Mouse (Mus musculus): ENCODE results near the gene Ints3. TPM values are rescaled to one million over a fixed set of nuclear protein-coding genes. Genes with fewer than 3 reads are reported as not detected.
"Not testable (repeated sequence)": the region's sequence is repeated elsewhere in the genome, so short reads cannot be mapped to it uniquely, and the experiment has no call there.

Ints3 gene
- total RNA-seq, 2 experiments from 2014 or later: 26.4 to 27.2 TPM

DNA sequence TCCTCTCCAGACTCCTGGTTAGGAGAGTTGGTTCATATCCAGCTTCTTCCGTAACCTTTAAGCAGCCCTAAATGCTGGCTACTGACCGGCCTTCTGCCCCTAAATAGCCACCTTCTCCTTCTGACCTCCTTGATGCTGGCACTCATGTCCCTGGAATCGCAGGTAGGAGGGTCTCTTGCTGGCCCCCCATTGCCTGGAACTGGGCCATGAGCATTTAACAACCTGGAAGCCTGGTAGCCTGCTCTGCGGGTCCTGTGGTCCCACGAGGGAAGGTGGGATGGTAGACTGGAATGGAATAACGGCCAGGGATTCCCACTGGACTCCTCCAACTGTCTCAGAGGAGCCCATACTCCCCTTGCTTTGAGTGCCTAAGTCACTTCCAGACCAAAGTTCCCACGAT is 61.6 kb downstream of the Ints3 start:
- intact Hi-C loops (cut with DNase I): loop anchor here (2.0 to 5.0 kb wide), 3 partner anchors 21 to 107 kb away; partner anchors contain the start of genes Dennd4b and Gatad2b
- no peak for DNase-seq

DNA sequence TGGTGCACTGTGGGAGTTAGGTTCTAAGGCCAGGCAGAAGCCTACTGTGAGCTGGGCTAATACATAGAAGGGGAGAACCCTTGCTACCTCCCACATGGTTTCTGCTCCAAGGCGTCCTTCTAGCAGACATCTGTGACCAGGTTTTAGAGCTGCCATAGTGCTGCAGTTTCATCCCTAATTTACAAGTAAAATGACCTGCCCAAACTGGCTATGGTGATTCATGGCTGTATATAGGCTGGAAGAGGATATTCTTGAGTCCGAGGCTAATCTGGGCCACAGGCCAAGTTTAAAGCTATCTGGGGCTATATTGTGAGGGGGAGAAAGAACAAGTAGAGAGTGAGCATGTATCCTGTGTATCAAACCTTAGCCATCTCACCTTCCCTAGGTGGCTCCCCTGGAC is 64.4 kb downstream of the Ints3 start:
- intact Hi-C loops (cut with DNase I): no loop called here

DNA sequence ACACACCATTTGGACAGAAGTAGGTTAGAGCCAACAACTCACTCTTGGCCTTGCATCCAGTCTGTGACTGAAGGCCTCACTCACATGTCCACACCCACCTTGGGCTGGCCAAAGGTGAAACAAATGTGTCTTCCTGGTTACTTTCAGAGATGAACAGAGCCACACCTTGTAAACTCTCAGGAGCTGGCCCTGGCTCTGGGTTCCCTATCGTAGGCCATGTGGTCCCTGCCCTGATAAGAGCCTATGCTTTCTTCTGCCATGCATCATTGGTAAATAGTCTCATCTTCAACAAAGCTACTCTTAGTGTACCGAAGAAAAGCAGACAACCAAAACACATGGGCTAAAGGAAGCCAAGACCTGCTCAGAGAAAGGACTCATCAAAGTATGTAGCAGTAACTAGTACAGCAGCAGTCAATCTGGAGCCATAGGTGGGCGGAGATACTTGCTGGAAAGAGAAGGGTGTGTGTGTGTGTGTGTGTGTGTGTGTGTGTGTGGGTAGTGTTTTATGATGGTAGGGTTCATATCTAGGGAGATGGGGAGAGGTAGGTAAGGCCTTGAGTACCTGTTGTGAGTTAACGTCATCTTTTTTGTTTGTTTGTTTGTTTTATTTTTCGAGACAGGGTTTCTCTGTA is 66.3 kb downstream of the Ints3 start:
- intact Hi-C loops (cut with DNase I): no loop called here

More for the DNA sequence above, 64.4 kb downstream of the Ints3 start:
- no peak for DNase-seq

DNA sequence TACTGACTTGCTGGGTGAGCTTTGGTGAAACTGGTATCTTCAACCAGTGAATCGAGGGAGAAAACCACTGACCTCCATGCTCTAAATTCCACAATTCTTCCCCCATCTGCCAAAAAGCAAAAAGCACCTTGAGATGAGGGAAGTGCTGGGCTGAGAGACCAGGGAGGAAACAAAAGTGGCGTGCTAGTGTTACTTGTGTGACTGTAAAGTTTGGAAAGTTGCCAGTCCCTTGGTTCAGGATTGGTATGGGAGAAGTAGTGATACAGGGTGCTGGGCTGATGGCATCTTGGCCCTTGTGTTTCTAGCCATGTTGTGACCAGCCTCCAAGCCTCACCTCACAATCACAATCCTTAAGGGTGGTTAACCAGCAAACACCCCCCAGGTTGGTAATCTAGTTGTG is 71.1 kb downstream of the Ints3 start:
- intact Hi-C loops (cut with DNase I): no loop called here

More for the DNA sequence above, 66.3 kb downstream of the Ints3 start:
- no peak for DNase-seq

DNA sequence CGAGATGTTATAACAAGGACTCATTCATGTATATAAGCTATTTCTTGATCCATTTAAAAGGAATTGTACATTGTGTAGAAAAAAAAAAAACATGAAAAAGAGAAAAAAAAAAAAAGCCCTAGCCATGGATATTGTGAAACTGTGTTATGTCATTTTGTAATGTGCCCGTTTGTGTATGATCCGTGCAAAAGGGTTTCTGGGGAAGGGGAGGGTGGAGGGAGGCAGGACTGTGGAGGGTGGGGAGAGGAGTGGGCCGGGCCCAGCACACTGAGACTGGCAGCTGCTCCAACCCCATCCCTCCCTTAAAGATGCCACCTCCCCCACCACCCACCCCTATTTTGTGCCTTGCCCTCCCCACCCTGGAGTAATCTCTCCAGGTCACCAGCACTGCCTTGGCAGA is 71.9 kb downstream of the Ints3 start:
- DNase-seq: no peak
- intact Hi-C loops (cut with DNase I): no loop called here

More for the DNA sequence above, 71.1 kb downstream of the Ints3 start:
- DNase-seq: no peak

DNA sequence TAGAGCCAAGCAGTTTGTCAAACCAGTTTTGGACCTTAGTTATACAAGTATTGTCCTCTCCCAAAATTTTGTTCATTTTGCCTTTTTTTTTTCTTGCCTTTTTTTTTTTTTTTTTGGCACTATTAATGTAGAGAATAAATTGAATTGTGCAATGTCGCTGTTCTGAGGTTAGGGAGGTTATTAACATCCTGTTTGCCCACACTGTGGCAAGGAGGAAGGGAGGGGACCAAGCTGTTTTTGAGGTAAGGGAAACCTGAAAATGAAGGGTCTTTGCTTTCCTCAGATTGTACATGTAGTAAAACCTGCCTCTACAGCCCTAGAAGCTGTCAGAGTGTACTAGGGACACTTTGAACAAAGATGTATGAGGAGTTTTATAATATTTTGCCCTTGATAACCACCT is 74.2 kb downstream of the Ints3 start:
- intact Hi-C loops (cut with DNase I): no loop called here
- DNase-seq: no peak

DNA sequence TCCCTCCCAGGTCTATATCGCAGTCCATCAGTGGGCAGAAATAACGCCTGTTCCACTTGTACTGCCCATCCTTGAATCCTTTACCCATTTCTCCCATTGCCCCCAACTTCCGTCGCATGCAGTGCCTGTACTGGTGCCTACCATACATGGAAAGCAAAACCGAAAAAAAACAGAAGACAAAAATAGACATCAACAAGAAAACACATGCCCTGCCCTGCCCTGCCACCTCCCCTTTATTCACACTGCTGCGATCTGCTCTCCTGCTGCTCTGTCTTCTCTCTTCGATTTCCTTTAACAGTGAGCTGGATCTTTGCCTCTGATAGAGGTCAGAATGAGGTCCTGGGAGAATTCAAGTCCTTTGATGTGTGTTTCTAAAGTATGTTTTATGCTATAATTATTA is 75.5 kb downstream of the Ints3 start:
- DNase-seq: no peak
- intact Hi-C loops (cut with DNase I): no loop called here

DNA sequence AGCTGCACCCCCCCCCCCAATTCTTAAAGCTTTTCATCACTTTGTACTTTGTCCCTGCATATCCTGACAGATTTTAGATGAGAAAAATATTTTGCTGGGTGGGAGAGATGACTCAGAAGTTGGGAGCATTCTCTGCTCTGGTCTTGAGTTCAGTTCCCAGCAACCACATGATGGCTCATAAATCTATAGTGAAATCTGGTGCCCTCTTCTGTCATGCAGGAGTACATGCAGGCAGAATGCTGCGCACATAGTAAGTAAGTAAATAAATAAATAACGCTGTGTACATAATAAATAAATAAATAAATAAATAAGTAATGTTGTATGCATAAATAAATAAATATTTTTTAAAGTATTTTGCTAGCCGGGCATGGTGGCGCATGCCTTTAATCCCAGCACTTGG is 85.6 kb downstream of the Ints3 start:
- intact Hi-C loops (cut with DNase I): no loop called here
- no peak for DNase-seq

DNA sequence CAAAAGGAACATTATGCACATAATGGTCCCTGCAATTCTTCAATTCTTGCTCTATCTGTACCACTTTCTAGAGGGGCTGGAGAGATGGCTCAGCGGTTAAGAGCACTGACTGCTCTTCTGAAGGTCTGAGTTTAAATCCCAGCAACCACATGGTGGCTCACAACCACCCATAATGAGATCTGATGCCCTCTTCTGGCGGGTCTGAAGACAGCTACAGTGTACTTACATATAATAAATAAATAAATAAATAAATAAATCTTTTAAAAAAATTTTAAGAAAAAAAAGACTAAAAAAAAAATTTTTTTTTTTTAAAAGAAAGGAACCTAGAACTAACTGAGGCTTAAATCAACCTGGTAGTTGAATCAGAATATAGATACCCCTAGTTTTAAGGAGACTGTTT is 90.6 kb downstream of the Ints3 start:
- DNase-seq; intact Hi-C loops (cut with DNase I): not testable (repeated sequence)

Other genes starting within 250 kb of the Ints3 start
- gene Rps27, start 220.0 kb downstream of the Ints3 start, total RNA-seq (2021): 100 to 1,000 TPM; 868 to 969 TPM
- gene Rab13, start 219.9 kb downstream of the Ints3 start, total RNA-seq (2021): 10 to 100 TPM in 1 of 2 experiments, 1 to 10 TPM in 1; 6.7 to 10.9 TPM
- gene Jtb, start 202.0 kb downstream of the Ints3 start, total RNA-seq (2021): 10 to 100 TPM; 44.9 to 48.9 TPM
- not detected for gene Creb3l4, start 190.1 kb downstream of the Ints3 start, total RNA-seq (2021)
- gene Slc39a1, start 185.4 kb downstream of the Ints3 start, total RNA-seq (2021): 10 to 100 TPM; 94.0 to 95.4 TPM
- gene Crtc2, start 179.5 kb downstream of the Ints3 start, total RNA-seq (2021): 10 to 100 TPM; 19.5 to 21.7 TPM
- 10 to 100 TPM; 21.1 to 23.6 TPM for gene Dennd4b, start 168.4 kb downstream of the Ints3 start, total RNA-seq (2021)
- 10 to 100 TPM; 47.2 to 52.9 TPM for gene Gatad2b, start 140.4 kb downstream of the Ints3 start, total RNA-seq (2021)
- 1 to 10 TPM; 1.9 to 2.6 TPM for gene Slc27a3, start 43.7 kb downstream of the Ints3 start, total RNA-seq (2021)
- 10 to 100 TPM; 25.8 to 33.1 TPM for gene Npr1, start 32.2 kb upstream of the Ints3 start, total RNA-seq (2021)
- 10 to 100 TPM; 35.3 to 39.2 TPM for gene Ilf2, start 42.5 kb upstream of the Ints3 start, total RNA-seq (2021)
- gene Snapin, start 57.4 kb upstream of the Ints3 start, total RNA-seq (2021): 10 to 100 TPM; 51.3 to 52.6 TPM
- gene Chtop, start 75.9 kb upstream of the Ints3 start, total RNA-seq (2021): 100 to 1,000 TPM; 101 to 123 TPM
- gene S100a1, start 80.8 kb upstream of the Ints3 start, total RNA-seq (2021): 100 to 1,000 TPM; 516 to 570 TPM
- 10 to 100 TPM; 29.1 to 29.8 TPM for gene S100a13, start 80.8 kb upstream of the Ints3 start, total RNA-seq (2021)
- gene S100a14, start 93.2 kb upstream of the Ints3 start, total RNA-seq (2021): 1 to 10 TPM in 1 of 2 experiments, under 1 TPM in 1; 0.74 to 1.7 TPM
- gene S100a16, start 103.6 kb upstream of the Ints3 start, total RNA-seq (2021): 10 to 100 TPM; 77.3 to 86.0 TPM
- gene S100a3, start 127.0 kb upstream of the Ints3 start, total RNA-seq (2021): not detected
- gene S100a2, start 156.6 kb upstream of the Ints3 start, total RNA-seq (2021): not detected
- not detected for gene Gm42674, start 168.3 kb upstream of the Ints3 start, total RNA-seq (2021)
- gene S100a4, start 170.1 kb upstream of the Ints3 start, total RNA-seq (2021): 10 to 100 TPM; 12.2 to 14.3 TPM
- gene S100a5, start 174.9 kb upstream of the Ints3 start, total RNA-seq (2021): not detected
- 10 to 100 TPM; 62.2 to 71.0 TPM for gene S100a6, start 179.3 kb upstream of the Ints3 start, total RNA-seq (2021)
- under 1 TPM in 1 of 2 experiments, not detected in 1; 0.17 TPM for gene S100a7a, start 220.4 kb upstream of the Ints3 start, total RNA-seq (2021)
- 1 to 10 TPM; 2.6 to 2.8 TPM for gene S100a8, start 235.4 kb upstream of the Ints3 start, total RNA-seq (2021)

All from heart, postnatal 14 days (tissue).